Mouse (Mus musculus) adrenal gland, postnatal 4 days (tissue): ENCODE results near the gene U2af2. TPM values are rescaled to one million over a fixed set of nuclear protein-coding genes. Genes with fewer than 3 reads are reported as not detected.

Experiments
- DNase-seq, 2 experiments: peaks; one replicate each; pipeline ENCODE4 v3.0.0; 2021 to 2022; ENCODE audit warnings: low spot score in 2 of 2, mixed read lengths in 2 of 2
- total RNA-seq, 2 experiments: library from RNA; stranded (reverse); gene quantifications; 2 replicates each; pipeline ENCODE4 v1.2.3; 2021

Gene U2af2
- total RNA-seq, 2 experiments from 2014 or later = 207 to 230 TPM

- DNase-seq = no peak
Observed at GRCm38 (mm10) chr7:5036136-5036535, 25.8 kb upstream of the U2af2 start.

GRCm38 (mm10) chr7:5037026-5037425 lies 24.9 kb upstream of the U2af2 start:
- DNase-seq = no peak

GRCm38 (mm10) chr7:5037467-5037866 lies 24.5 kb upstream of the U2af2 start:
- no peak for DNase-seq

- DNase-seq = peak; percentile 89
Observed at GRCm38 (mm10) chr7:5038109-5038732, 23.7 kb upstream of the U2af2 start, which contains the start of gene Zfp784. Gene Zfp784, minus strand, starts transcription at chr7:5038446.

DNA sequence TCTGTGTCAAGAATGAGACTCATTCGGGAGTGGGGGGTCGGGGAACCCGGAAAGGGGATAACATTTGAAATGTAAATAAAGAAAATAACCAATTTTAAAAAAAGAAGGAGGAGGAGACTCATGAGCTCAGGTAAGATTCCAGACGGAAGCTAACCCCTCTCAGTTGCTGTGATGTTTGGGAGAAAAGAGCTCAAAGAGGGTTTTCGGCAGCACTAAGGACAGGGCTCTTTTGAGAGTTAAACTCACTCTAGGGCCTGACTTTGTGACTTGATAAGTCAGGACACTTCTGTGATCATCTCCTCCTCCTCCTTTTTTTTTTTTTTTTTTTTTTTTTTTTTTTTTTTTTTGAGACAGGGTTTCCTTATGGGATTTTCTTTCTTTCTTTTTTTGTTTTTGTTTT lies 23.0 kb upstream of the U2af2 start:
- DNase-seq = no peak

GRCm38 (mm10) chr7:5044981-5045380 lies 17.0 kb upstream of the U2af2 start:
- DNase-seq = no peak

GRCm38 (mm10) chr7:5046112-5046511 lies 15.8 kb upstream of the U2af2 start:
- no peak for DNase-seq

DNA sequence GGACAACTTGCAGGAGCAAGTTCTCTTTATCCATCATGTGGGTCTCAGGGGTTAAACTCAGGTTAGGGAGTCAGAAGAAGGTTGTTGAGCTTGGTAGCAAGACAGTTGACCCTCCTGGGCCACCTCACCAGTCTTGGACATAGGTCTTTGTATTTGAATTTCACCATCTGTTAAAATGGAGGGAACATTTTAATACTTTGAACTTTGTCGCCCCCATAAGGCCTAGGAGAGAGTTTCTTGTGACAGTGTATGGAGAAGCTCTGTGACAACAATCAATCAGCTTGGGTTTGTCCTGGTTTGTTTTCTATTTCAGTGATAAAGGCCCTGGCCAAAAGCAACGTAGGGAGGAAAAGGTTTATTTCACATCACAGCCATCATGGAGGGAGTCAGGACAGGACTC lies 14.6 kb upstream of the U2af2 start:
- DNase-seq = no peak

DNA sequence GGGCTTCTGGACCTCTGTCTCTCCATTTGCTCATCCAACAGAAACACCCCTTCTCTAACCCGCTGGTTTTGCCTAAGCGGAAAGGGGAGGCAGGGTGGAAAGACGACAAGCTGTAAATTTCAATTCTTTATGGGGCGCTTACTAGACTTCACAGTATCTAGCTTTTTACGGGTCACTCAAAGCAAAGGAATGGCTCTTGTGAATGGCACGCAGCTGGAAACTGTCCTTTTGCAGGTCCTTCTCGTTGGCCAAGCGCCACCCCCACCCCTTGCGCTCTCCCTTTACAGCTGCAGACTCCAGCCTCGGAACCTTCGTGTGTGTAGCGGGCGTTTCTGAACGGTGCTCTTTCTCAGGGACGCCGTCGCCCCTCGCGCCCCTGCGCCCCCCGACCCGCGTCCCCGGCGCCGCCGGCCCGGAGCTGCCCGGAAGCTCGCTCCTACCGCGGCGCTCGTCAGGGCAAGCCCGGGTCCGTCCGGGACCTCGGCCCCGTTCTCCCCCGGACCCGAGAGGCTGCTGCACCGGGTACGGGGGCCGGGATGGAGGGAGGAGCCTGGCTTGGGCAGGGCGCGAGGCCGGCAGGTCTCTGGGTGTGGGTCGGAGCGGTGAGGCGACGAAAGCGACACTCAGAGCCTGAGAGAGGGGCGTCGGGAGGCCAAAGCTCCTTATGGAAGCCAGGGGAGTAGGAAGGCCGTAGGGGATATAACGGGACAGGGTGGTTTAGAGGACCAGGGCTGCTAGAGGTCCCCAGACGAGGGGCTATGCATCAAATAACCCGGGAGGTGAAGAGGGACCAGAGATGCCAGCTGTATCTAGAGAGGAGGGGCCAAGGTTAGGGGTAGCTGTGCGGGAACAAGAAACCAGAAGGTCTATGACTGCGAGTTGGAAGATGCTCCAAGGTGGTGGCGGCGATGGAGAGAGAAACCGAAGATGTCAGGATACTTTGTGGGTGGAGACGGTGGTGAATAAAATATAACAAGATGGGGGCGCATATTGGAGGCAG lies 10.4 kb upstream of the U2af2 start, which contains the start of gene Zfp580:
Gene Zfp580, plus strand, starts transcription at position 346 of the 1,000 bp plus-strand sequence.
- DNase-seq = peak; percentile 57 to 74

- no peak for DNase-seq
Observed at GRCm38 (mm10) chr7:5052438-5052837, 9.5 kb upstream of the U2af2 start.

GRCm38 (mm10) chr7:5052931-5053343 lies 9.0 kb upstream of the U2af2 start:
- DNase-seq = no peak

DNA sequence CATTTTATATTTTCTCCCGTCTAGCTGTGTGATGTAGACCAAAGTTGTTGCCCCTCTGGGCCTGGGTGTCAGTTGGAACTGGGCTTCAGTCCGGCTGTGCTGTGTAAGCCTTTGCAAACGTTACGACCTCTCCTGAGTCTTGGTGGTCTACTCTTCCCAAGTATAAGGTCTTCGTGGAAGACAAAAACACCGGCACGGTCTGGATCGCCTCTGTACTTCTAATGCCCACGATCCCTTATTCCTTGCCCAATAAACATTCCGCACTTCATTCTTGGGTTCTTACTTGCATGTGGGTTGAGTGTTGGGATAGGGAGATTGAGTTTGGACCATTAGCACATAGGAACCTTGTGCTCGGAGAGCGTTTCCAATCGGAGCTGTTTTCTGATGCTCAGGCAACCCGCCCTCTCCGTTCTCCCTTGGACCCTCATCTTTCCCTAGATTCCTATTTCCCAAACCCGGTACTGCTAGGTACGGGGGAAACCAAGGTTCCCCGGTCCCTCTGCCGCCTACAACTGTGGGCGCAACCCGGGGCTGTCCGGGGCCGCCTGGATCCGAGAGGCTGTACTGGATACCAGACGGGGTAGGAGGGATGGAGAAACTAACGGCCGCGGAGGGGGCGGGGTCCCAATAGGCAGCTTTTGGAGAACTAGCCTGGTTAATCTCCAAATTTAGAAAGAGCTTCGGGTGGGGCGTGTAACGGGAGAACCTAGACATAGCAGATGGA lies 8.3 kb upstream of the U2af2 start:
- no peak for DNase-seq

GRCm38 (mm10) chr7:5056651-5057263 lies 5.2 kb upstream of the U2af2 start:
- no peak for DNase-seq

DNA sequence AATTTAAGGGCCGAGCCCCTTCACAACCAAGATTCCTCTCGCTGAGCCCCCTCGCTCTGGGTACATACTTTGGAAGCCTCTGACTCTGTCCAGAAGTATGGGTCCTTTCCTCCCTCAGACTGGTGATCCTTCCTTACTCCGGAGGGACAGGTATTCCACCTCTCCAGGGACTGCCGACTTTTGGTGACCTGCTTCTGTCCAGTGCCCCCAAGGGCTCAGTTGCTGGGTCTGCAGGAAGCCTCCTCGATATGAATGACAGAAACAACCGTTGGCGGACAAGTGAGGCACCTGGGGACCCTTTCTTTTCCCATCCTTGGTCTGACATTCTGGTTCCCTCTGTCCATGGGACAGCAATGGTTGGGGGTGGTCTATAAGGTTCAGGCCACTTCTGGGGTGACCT lies 4.6 kb upstream of the U2af2 start:
- DNase-seq = no peak

- DNase-seq = no peak
Observed at GRCm38 (mm10) chr7:5057804-5058203, 4.1 kb upstream of the U2af2 start.

DNA sequence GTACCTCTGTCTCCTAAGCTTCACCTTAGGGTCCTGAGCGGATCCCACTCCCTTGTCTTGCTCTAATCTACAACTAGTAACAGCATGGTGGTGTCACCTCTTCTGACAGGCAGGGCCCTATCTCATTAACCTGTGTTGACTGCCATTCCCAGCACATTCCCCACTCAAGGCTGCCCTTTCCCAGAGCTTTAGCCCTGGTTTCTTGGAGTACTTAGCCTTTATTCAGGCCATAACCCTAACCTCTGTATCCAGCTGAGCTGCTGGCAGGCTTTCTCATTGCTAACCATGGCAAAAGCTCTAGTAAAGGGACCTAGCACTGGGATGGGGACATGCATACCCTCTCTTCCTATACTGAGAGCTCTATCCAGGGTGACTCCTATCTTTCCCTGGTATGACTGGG lies 3.3 kb upstream of the U2af2 start:
- DNase-seq = no peak

DNA sequence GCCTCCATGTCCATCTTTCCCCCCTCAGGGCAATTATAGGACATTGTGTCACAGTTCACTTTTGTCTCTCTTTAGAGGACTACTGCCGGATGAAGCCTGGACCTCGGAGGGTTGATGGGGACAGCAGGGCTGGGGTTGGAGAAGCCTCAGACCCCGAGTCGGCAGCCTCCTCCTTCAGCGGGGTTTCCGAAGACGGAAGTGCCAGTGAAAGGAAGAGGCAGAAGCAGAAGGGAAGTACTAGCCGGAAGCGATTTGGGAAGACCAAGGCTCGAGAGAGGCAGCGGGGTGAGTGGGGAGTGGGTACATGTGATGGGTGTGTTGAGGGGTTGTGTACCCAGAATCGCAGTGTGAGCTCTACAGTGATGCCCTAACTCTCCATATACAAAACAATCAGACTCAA lies 2.5 kb upstream of the U2af2 start:
- DNase-seq = no peak

- peak in 1 of 2 experiments; percentile 47 for DNase-seq
Observed at GRCm38 (mm10) chr7:5060239-5060731, 1.7 kb upstream of the U2af2 start.

GRCm38 (mm10) chr7:5060944-5061773 lies 784 bp upstream of the U2af2 start:
- peak; percentile 92 to 95 for DNase-seq
